Mouse (Mus musculus) myocyte (in vitro differentiated cells): ENCODE measurements around the gene Rftn1.

Source experiments
- MAX ChIP-seq: IDR thresholded peaks from one replicate; pipeline ENCODE4 v1.6.1; 2011; ENCODE audit warnings: low read depth, mild to moderate bottlenecking, control low read depth
- POLR2A ChIP-seq: IDR thresholded peaks from one replicate; pipeline ENCODE4 v1.6.1; 2011; ENCODE audit warnings: low read depth, mild to moderate bottlenecking, control low read depth, moderate library complexity; ENCODE audit not compliant: insufficient read length
- POLR2AphosphoS2 ChIP-seq: IDR thresholded peaks from one replicate; pipeline ENCODE4 v1.6.1; 2011; ENCODE audit warnings: low read depth, control low read depth; ENCODE audit not compliant: insufficient read length
- SRF ChIP-seq: IDR thresholded peaks from one replicate; pipeline ENCODE4 v1.6.1; 2011; ENCODE audit warnings: low read depth; ENCODE audit not compliant: control insufficient read depth, insufficient read length
- TCF12 ChIP-seq: IDR thresholded peaks from one replicate; pipeline ENCODE4 v1.6.1; 2011; ENCODE audit warnings: mild to moderate bottlenecking, control low read depth; ENCODE audit not compliant: poor library complexity, insufficient read depth, severe bottlenecking
- TCF3 ChIP-seq: IDR thresholded peaks from one replicate; pipeline ENCODE4 v1.6.1; 2011; ENCODE audit warnings: low read depth, control low read depth; ENCODE audit not compliant: insufficient read length
- USF1 ChIP-seq: IDR thresholded peaks from one replicate; pipeline ENCODE4 v1.6.1; 2011; ENCODE audit warnings: low read depth, mild to moderate bottlenecking, control low read depth, moderate library complexity

GRCm38 (mm10) chr17:50199075-50199850 is 8.8 kb upstream of the Rftn1 start:
- no peak for TF ChIP-seq POLR2AphosphoS2
- no peak for TF ChIP-seq POLR2A
- TF ChIP-seq TCF12 = no peak
- TF ChIP-seq MAX = no peak
- TF ChIP-seq SRF = no peak
- TF ChIP-seq TCF3 = no peak
- no peak for TF ChIP-seq USF1
